Mouse (Mus musculus) limb, embryonic 15.5 days (tissue): Measurements from ENCODE around the gene Zfp68. TPM values are rescaled to one million over a fixed set of nuclear protein-coding genes. Genes with fewer than 3 reads are reported as not detected.
"Not testable (repeated sequence)": the region's sequence is repeated elsewhere in the genome, so short reads cannot be mapped to it uniquely, and the experiment has no call there.

Experiments
- ATAC-seq: fragments of 200-750 bp; cut with Nextera tagmentation; 2 replicates; pipeline ENCODE4 v1.8.0; 2017; ENCODE audit warnings: low read depth, moderate TSS enrichment; ENCODE audit not compliant: insufficient number of reproducible peaks, low FRiP score, low TSS enrichment
- H3K27ac ChIP-seq: fragments of 300-500 bp; sonication (generic); 2 replicates; pipeline ENCODE4 v1.5.1; 2015; ENCODE audit warnings: moderate library complexity, mild to moderate bottlenecking, inconsistent platforms
- H3K27me3 ChIP-seq: fragments of 300-500 bp; sonication (generic); 2 replicates; pipeline ENCODE4 v1.6.1; 2015; ENCODE audit warnings: inconsistent platforms
- H3K36me3 ChIP-seq: fragments of 300-500 bp; sonication (generic); 2 replicates; pipeline ENCODE4 v1.6.1; 2015; ENCODE audit warnings: inconsistent platforms
- H3K4me1 ChIP-seq: fragments of 300-500 bp; sonication (generic); 2 replicates; pipeline ENCODE4 v1.6.1; 2015; ENCODE audit warnings: inconsistent platforms
- H3K4me2 ChIP-seq: fragments of 300-500 bp; sonication (generic); 2 replicates; pipeline ENCODE4 v1.6.1; 2015; ENCODE audit warnings: mild to moderate bottlenecking, inconsistent platforms
- H3K4me3 ChIP-seq: fragments of 300-500 bp; sonication (generic); 2 replicates; pipeline ENCODE4 v1.5.1; 2015; ENCODE audit warnings: mild to moderate bottlenecking, inconsistent platforms
- H3K9ac ChIP-seq: fragments of 300-500 bp; sonication (generic); 2 replicates; pipeline ENCODE4 v1.6.1; 2015; ENCODE audit warnings: inconsistent platforms
- H3K9me3 ChIP-seq: fragments of 300-500 bp; sonication (generic); 2 replicates; pipeline ENCODE4 v1.6.1; 2016; ENCODE audit warnings: inconsistent platforms
- WGBS: fragments of 180-500 bp; shearing (Covaris S2); methylation state at CpG from one replicate; pipeline ENCODE4 v1.1.7; 2015; 5-methylcytosine and 5-hydroxymethylcytosine counted together
- microRNA-seq: library from miRNA; unstranded; fragments of <30 nt; microRNA quantifications from one replicate; pipeline ENCODE4, GENCODE M21; 2016
- polyA plus RNA-seq: library from polyadenylated mRNA; unstranded; fragments of >200 nt; fragmentation: Nextera tagmentation; extraction: Ambion mirVana; gene quantifications from 2 replicates; pipeline ENCODE4 v1.2.1, GENCODE M21; 2015

The Zfp68 gene
- polyA plus RNA-seq, 1 experiment from 2014 or later: 69.9 TPM

- Histone ChIP-seq H3K36me3 (peaks cover 24% of the 10 kb centered on the region), H3K27ac (no peak overlapping the region), H3K4me2 (no peak overlapping the region), H3K4me3 (no peak overlapping the region), H3K27me3 (no peaks in the 10 kb centered on the region), H3K9me3 (peaks cover 13% of the 10 kb centered on the region), H3K9ac (no peak overlapping the region), H3K4me1 (peaks cover 14% of the 10 kb centered on the region)
- ATAC-seq: no peak
- WGBS: 79% methylated on average over 5 of the region's 5 CpGs
Measured at GRCm38 (mm10) chr5:138620836-138621235, 1.3 kb upstream of the Zfp68 start.

- H3K4me3 ChIP-seq: peak overlapping the region; percentile 86
- 97% methylated on average over 1 of the region's 1 CpGs for WGBS
- H3K27me3 ChIP-seq: no peaks in the 10 kb centered on the region
- H3K4me1 ChIP-seq: peaks cover 4% of the 10 kb centered on the region; the same call in 1 of the 2 replicates
- no peak overlapping the region for H3K27ac ChIP-seq
- no peak overlapping the region for H3K9ac ChIP-seq
- H3K9me3 ChIP-seq: peaks cover 32% of the 10 kb centered on the region
- no peak for ATAC-seq
- peaks cover 49% of the 10 kb centered on the region for H3K36me3 ChIP-seq
- H3K4me2 ChIP-seq: 0 out of 2 replicates have a peak overlapping the region, but pooled peaks have one; percentile 34
Measured at GRCm38 (mm10) chr5:138618353-138618752, 1.2 kb downstream of the Zfp68 start.

DNA sequence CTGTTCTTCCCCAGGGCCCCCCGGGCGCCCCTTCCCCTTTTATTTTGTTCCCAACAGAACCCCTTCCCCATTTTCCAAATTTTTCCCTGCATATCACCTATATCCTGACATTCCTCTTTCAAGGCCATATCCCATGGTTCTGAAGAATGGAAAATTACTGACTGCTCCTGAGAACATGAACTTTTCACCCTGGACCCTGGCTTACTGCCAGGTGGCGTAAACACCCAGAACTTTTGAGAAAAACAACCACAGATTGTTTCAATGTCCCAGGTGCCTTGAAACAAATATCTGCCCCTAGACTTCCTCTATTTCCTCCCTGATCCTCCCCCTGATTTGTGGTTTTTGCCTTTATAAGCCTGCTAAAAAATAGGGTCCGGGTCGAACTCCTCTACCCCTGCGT lies 32.2 kb downstream of the Zfp68 start:
- Histone ChIP-seq H3K27ac (no peak overlapping the region), H3K27me3 (no peaks in the 10 kb centered on the region), H3K4me1 (no peaks in the 10 kb centered on the region), H3K4me3 (no peak overlapping the region), H3K4me2 (no peak overlapping the region), H3K9ac (no peak overlapping the region), H3K9me3 (no peaks in the 10 kb centered on the region), H3K36me3 (no peaks in the 10 kb centered on the region)
- WGBS: 85% methylated on average over 6 of the region's 6 CpGs
- ATAC-seq: no peak

GRCm38 (mm10) chr5:138571623-138572022 lies 47.9 kb downstream of the Zfp68 start:
- Histone ChIP-seq H3K4me3 (no peak overlapping the region), H3K27ac (no peak overlapping the region), H3K9me3 (no peaks in the 10 kb centered on the region), H3K36me3 (no peaks in the 10 kb centered on the region), H3K9ac (no peak overlapping the region), H3K4me1 (no peaks in the 10 kb centered on the region), H3K4me2 (no peak overlapping the region), H3K27me3 (no peaks in the 10 kb centered on the region)
- no peak for ATAC-seq
- WGBS: 46% methylated on average over 4 of the region's 4 CpGs

DNA sequence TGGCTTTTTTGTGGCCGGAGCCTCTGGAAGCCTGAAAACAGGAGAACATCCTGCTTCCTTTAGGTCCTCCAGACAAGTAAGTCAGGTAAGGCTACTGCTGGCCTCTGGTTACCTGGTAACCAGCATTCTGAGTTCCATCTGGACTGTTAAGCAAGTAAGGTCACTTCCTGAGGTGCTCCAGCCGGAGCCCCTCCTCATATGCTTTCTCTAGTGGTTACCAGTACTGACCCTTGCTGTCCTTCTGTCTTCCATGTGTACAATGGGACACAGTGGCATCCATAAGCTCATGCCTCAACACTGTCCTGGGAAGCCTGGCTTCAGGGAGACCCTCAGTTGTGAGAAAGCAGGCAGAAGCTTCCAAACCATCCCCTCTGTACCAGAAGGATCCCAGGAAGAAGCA lies 54.9 kb downstream of the Zfp68 start, which contains the start of gene 1700123K08Rik:
Gene 1700123K08Rik (minus strand): TSS at position 101 of the 400 bp plus-strand sequence.
- not testable (repeated sequence) for H3K27ac ChIP-seq, H3K4me3 ChIP-seq, ATAC-seq, H3K27me3 ChIP-seq, H3K4me2 ChIP-seq, H3K9ac ChIP-seq, H3K9me3 ChIP-seq, H3K36me3 ChIP-seq, H3K4me1 ChIP-seq
- WGBS: 74% methylated on average over 2 of the region's 2 CpGs

Small RNA genes lying within 50 kb of the gene (microRNA-seq; reads per million reads assigned to microRNA genes)
- gene Gm24082: not detected

Other genes with a start within 250 kb of the Zfp68 start
- 30.9 and 33.7 TPM in 2 replicates for gene Zfp157, start 178.3 kb downstream of the Zfp68 start, polyA plus RNA-seq
- not detected in 2 replicates for gene 1700123K08Rik, start 55.0 kb downstream of the Zfp68 start, polyA plus RNA-seq
- 15.4 and 17.0 TPM in 2 replicates for gene A430033K04Rik, start 3.1 kb upstream of the Zfp68 start, polyA plus RNA-seq
- 6.4 and 7.8 TPM in 2 replicates for gene Fam20c, start 134.8 kb upstream of the Zfp68 start, polyA plus RNA-seq
- not detected in 2 replicates for gene Gm5294, start 200.3 kb upstream of the Zfp68 start, polyA plus RNA-seq